Mouse (Mus musculus) erythroid progenitor cell, adult 5-6 weeks (primary cell): ENCODE data around the gene Gfod2. TPM values are rescaled to one million over a fixed set of nuclear protein-coding genes. Genes with fewer than 3 reads are reported as not detected.

Source experiments
- ATAC-seq: replicated peaks from 2 replicates; pipeline ENCODE4 v1.8.0; 2016; ENCODE audit warnings: moderate number of reproducible peaks, mild to moderate bottlenecking, moderate TSS enrichment, inconsistent platforms; ENCODE audit not compliant: poor library complexity, low FRiP score, severe bottlenecking
- total RNA-seq, 2 experiments: library from RNA; stranded (forward) in 1 of 2; stranded (reverse) in 1 of 2; fragments of 150-400 nt in 1 of 2; fragments of 186-747, 209-891 nt in 1 of 2; gene quantifications; 2 replicates each; pipeline versions ENCODE4 v1.2.3 to v1.2.4; 2015 to 2017; ENCODE audit warnings: low replicate concordance in 2 of 2

Gene Gfod2
- total RNA-seq, 2 experiments from 2014 or later: not detected

- no peak for ATAC-seq
Measured at GRCm38 (mm10) chr8:105770609-105771008, 12.1 kb upstream of the Gfod2 start.

GRCm38 (mm10) chr8:105768485-105769257 is 10.2 kb upstream of the Gfod2 start:
- no peak for ATAC-seq

GRCm38 (mm10) chr8:105757796-105758276 is 628 bp downstream of the Gfod2 start:
- ATAC-seq: 0 out of 2 replicates have a peak, but pooled peaks have one; percentile 12

- no peak for ATAC-seq
Measured at GRCm38 (mm10) chr8:105754688-105755087, 3.8 kb downstream of the Gfod2 start.

- no peak for ATAC-seq
Measured at GRCm38 (mm10) chr8:105753916-105754315, 4.5 kb downstream of the Gfod2 start.

GRCm38 (mm10) chr8:105750606-105751005 is 7.9 kb downstream of the Gfod2 start:
- ATAC-seq: no peak

GRCm38 (mm10) chr8:105743301-105743700 is 15.2 kb downstream of the Gfod2 start:
- no peak for ATAC-seq

GRCm38 (mm10) chr8:105739216-105739615 is 19.2 kb downstream of the Gfod2 start:
- ATAC-seq: no peak

- ATAC-seq: 0 out of 2 replicates have a peak, but pooled peaks have one; percentile 30
Measured at GRCm38 (mm10) chr8:105732186-105732585, 26.3 kb downstream of the Gfod2 start.

GRCm38 (mm10) chr8:105727397-105728124 is 30.9 kb downstream of the Gfod2 start:
- peak; percentile 55 for ATAC-seq

GRCm38 (mm10) chr8:105725726-105726125 is 32.7 kb downstream of the Gfod2 start:
- ATAC-seq: no peak

GRCm38 (mm10) chr8:105722861-105723260 is 35.6 kb downstream of the Gfod2 start:
- no peak for ATAC-seq

- no peak for ATAC-seq
Measured at GRCm38 (mm10) chr8:105719637-105720036, 38.8 kb downstream of the Gfod2 start.

- no peak for ATAC-seq
Measured at GRCm38 (mm10) chr8:105716302-105716945, 42.0 kb downstream of the Gfod2 start.

- ATAC-seq: no peak
Measured at GRCm38 (mm10) chr8:105715042-105715441, 43.4 kb downstream of the Gfod2 start.

- peak; percentile 84 for ATAC-seq
Measured at GRCm38 (mm10) chr8:105714139-105714538, 44.3 kb downstream of the Gfod2 start.

- no peak for ATAC-seq
Measured at GRCm38 (mm10) chr8:105712286-105712685, 46.2 kb downstream of the Gfod2 start.

- ATAC-seq: no peak
Measured at GRCm38 (mm10) chr8:105709317-105709716, 49.1 kb downstream of the Gfod2 start.

- ATAC-seq: no peak
Measured at GRCm38 (mm10) chr8:105708675-105709074, 49.8 kb downstream of the Gfod2 start.
